Mouse (Mus musculus) megakaryocyte-erythroid progenitor cell, adult 5-6 weeks (primary cell): Measurements from ENCODE around the gene Ccdc28b. TPM values are rescaled to one million over a fixed set of nuclear protein-coding genes. Genes with fewer than 3 reads are reported as not detected.

Source experiments
- ATAC-seq: replicated peaks from 2 replicates; pipeline ENCODE4 v1.8.0; 2016; ENCODE audit warnings: mild to moderate bottlenecking, inconsistent platforms; ENCODE audit not compliant: severe bottlenecking, poor library complexity, low FRiP score, low TSS enrichment
- total RNA-seq, 2 experiments: library from RNA; stranded (forward) in 1 of 2; stranded (reverse) in 1 of 2; fragments of 200-1000, 215-1000 nt in 1 of 2; fragments of >200 nt in 1 of 2; fragmentation: Nextera tagmentation in 1 of 2; gene quantifications; 2 replicates each; pipeline ENCODE4 v1.2.3; 2014 to 2017

Ccdc28b gene
- total RNA-seq (2014; fragmentation: Nextera tagmentation), result 31.0 and 63.2 TPM in 2 replicates
- total RNA-seq (2017), result 26.9 and 54.5 TPM in 2 replicates

- no peak for ATAC-seq
These were observed at the start of gene Ccdc28b for GRCm38 (mm10) chr4:129623681-129624091. Gene Ccdc28b, minus strand, starts transcription at chr4:129623947.

- peak; percentile 35 for ATAC-seq
These were observed 49.2 kb upstream of the Ccdc28b start for GRCm38 (mm10) chr4:129672878-129673449.

- ATAC-seq, result peak; percentile 80
These were observed 48.5 kb upstream of the Ccdc28b start, which contains the start of gene Kpna6 for GRCm38 (mm10) chr4:129672083-129672877. Gene Kpna6, minus strand, starts transcription at chr4:129672767.

- peak; percentile 68 for ATAC-seq
These were observed 47.8 kb upstream of the Ccdc28b start for GRCm38 (mm10) chr4:129671491-129672082.

- no peak for ATAC-seq
These were observed 38.6 kb upstream of the Ccdc28b start for GRCm38 (mm10) chr4:129662255-129662813.

GRCm38 (mm10) chr4:129661584-129661983 lies 37.8 kb upstream of the Ccdc28b start:
- no peak for ATAC-seq

- ATAC-seq, result no peak
These were observed 31.0 kb upstream of the Ccdc28b start for GRCm38 (mm10) chr4:129654770-129655169.

GRCm38 (mm10) chr4:129650359-129650758 lies 26.6 kb upstream of the Ccdc28b start:
- ATAC-seq, result no peak

GRCm38 (mm10) chr4:129648656-129649055 lies 24.9 kb upstream of the Ccdc28b start:
- no peak for ATAC-seq

- ATAC-seq, result no peak
These were observed 21.5 kb upstream of the Ccdc28b start for GRCm38 (mm10) chr4:129645204-129645603.

GRCm38 (mm10) chr4:129641756-129642155 lies 18.0 kb upstream of the Ccdc28b start:
- ATAC-seq, result no peak

- ATAC-seq, result peak; percentile 89
These were observed 17.1 kb upstream of the Ccdc28b start, which contains the start of gene Txlna for GRCm38 (mm10) chr4:129640638-129641467. Gene Txlna, minus strand, starts transcription at chr4:129641065.

- 0 out of 2 replicates have a peak, but pooled peaks have one; percentile 8 for ATAC-seq
These were observed 16.4 kb upstream of the Ccdc28b start for GRCm38 (mm10) chr4:129640101-129640637.

GRCm38 (mm10) chr4:129639221-129639620 lies 15.5 kb upstream of the Ccdc28b start:
- ATAC-seq, result no peak

- ATAC-seq, result peak; percentile 56
These were observed 10.1 kb upstream of the Ccdc28b start for GRCm38 (mm10) chr4:129633852-129634251.

GRCm38 (mm10) chr4:129631867-129632266 lies 8.1 kb upstream of the Ccdc28b start:
- no peak for ATAC-seq

- no peak for ATAC-seq
These were observed 7.2 kb upstream of the Ccdc28b start for GRCm38 (mm10) chr4:129630944-129631343.

GRCm38 (mm10) chr4:129626035-129626434 lies 2.3 kb upstream of the Ccdc28b start:
- ATAC-seq, result no peak

GRCm38 (mm10) chr4:129625496-129625895 lies 1.7 kb upstream of the Ccdc28b start:
- ATAC-seq, result no peak
